Mouse (Mus musculus) bone marrow macrophage, adult 2 months (primary cell): Measurements from ENCODE around the gene Csf2rb2. TPM values are rescaled to one million over a fixed set of nuclear protein-coding genes. Genes with fewer than 3 reads are reported as not detected.
"Not testable (repeated sequence)": the region's sequence is repeated elsewhere in the genome, so short reads cannot be mapped to it uniquely, and the experiment has no call there.

ENCODE experiments used
- H3K27ac ChIP-seq: 2 replicates; pipeline ENCODE4 v1.5.1; 2012; ENCODE audit warnings: low read depth, low read length; ENCODE audit not compliant: insufficient read depth
- H3K4me1 ChIP-seq: 2 replicates; pipeline ENCODE4 v1.6.1; 2012; ENCODE audit warnings: low read length; ENCODE audit not compliant: control insufficient read depth, insufficient read depth
- H3K4me3 ChIP-seq: 2 replicates; pipeline ENCODE4 v1.5.1; 2012; ENCODE audit warnings: mild to moderate bottlenecking, low read length, moderate library complexity; ENCODE audit not compliant: insufficient read depth
- CTCF ChIP-seq: IDR thresholded peaks from 2 replicates; pipeline ENCODE4 v1.5.1; 2012; ENCODE audit warnings: low read depth, mild to moderate bottlenecking, low read length, moderate library complexity
- POLR2A ChIP-seq: IDR thresholded peaks from 2 replicates; pipeline ENCODE4 v1.6.1; 2012; ENCODE audit warnings: mild to moderate bottlenecking, low read depth, low read length, borderline replicate concordance
- polyA plus RNA-seq: library from polyadenylated mRNA; stranded (reverse); fragments of >200 nt; gene quantifications from 2 replicates; pipeline ENCODE4 v1.2.4, GENCODE M21; 2012; ENCODE audit not compliant: missing spikeins, insufficient read depth, insufficient read length

Gene Csf2rb2
- polyA plus RNA-seq, 1 experiment, result 71.4 TPM

- TF ChIP-seq CTCF, result no peak
- TF ChIP-seq POLR2A, result no peak
- peaks cover 72% of the 10 kb centered on the region for H3K4me1 ChIP-seq
- H3K27ac ChIP-seq, result 0 out of 2 replicates have a peak overlapping the region, but pooled peaks have one; percentile 14
- no peak overlapping the region for H3K4me3 ChIP-seq
Observed at GRCm38 (mm10) chr15:78330706-78331105, 25.2 kb upstream of the Csf2rb2 start.

- not testable (repeated sequence) for H3K4me3 ChIP-seq, H3K27ac ChIP-seq
- peaks cover 75% of the 10 kb centered on the region for H3K4me1 ChIP-seq
Observed at GRCm38 (mm10) chr15:78329972-78330371, 24.5 kb upstream of the Csf2rb2 start.

- TF ChIP-seq POLR2A, result no peak
- no peak for TF ChIP-seq CTCF
- Histone ChIP-seq H3K4me1 (peaks cover 70% of the 10 kb centered on the region), H3K27ac (no peak overlapping the region)
Observed at GRCm38 (mm10) chr15:78328520-78329097, 23.1 kb upstream of the Csf2rb2 start.

GRCm38 (mm10) chr15:78327753-78328341 is 22.3 kb upstream of the Csf2rb2 start:
- Histone ChIP-seq H3K4me3 (peak overlapping the region; percentile 9), H3K4me1 (peaks cover 66% of the 10 kb centered on the region)
- H3K27ac ChIP-seq, result not testable (repeated sequence)

More at GRCm38 (mm10) chr15:78328520-78329097, 23.1 kb upstream of the Csf2rb2 start:
- H3K4me3 ChIP-seq, result no peak overlapping the region

- H3K4me3 ChIP-seq, result peak overlapping the region; percentile 72
- TF ChIP-seq CTCF (no peak), POLR2A (no peak)
- H3K4me1 ChIP-seq, result peaks cover 60% of the 10 kb centered on the region
- H3K27ac ChIP-seq, result peak overlapping the region; percentile 87
Observed at GRCm38 (mm10) chr15:78326747-78327146, 21.2 kb upstream of the Csf2rb2 start.

- Histone ChIP-seq H3K27ac (peak within 1 kb of the TSS; percentile 87), H3K4me1 (peaks cover 58% of the 10 kb centered on the region), H3K4me3 (peak within 1 kb of the TSS; percentile 72)
- TF ChIP-seq POLR2A, result peak; percentile 90
- TF ChIP-seq CTCF, result no peak
Observed at GRCm38 (mm10) chr15:78325671-78326339, 20.3 kb upstream of the Csf2rb2 start, which contains the start of gene Csf2rb. Gene Csf2rb (plus strand): TSS chr15:78325752.

GRCm38 (mm10) chr15:78324294-78324693 is 18.8 kb upstream of the Csf2rb2 start:
- Histone ChIP-seq H3K4me1 (peaks cover 52% of the 10 kb centered on the region), H3K27ac (no peak overlapping the region), H3K4me3 (no peak overlapping the region)
- TF ChIP-seq POLR2A, result no peak
- TF ChIP-seq CTCF, result no peak

GRCm38 (mm10) chr15:78323366-78323765 is 17.8 kb upstream of the Csf2rb2 start:
- no peak overlapping the region for H3K27ac ChIP-seq
- H3K4me1 ChIP-seq, result peaks cover 45% of the 10 kb centered on the region
- TF ChIP-seq CTCF (no peak), POLR2A (no peak)
- H3K4me3 ChIP-seq, result no peak overlapping the region

GRCm38 (mm10) chr15:78320825-78321496 is 15.4 kb upstream of the Csf2rb2 start:
- H3K4me1 ChIP-seq, result peaks cover 29% of the 10 kb centered on the region
- H3K27ac ChIP-seq, result 0 out of 2 replicates have a peak overlapping the region, but pooled peaks have one; percentile 2
- TF ChIP-seq POLR2A, result no peak
- TF ChIP-seq CTCF, result peak; percentile 66
- no peak overlapping the region for H3K4me3 ChIP-seq

GRCm38 (mm10) chr15:78318338-78319171 is 13.0 kb upstream of the Csf2rb2 start:
- H3K27ac ChIP-seq, H3K4me3 ChIP-seq: not testable (repeated sequence)
- peaks cover 20% of the 10 kb centered on the region for H3K4me1 ChIP-seq

- H3K27ac ChIP-seq, H3K4me1 ChIP-seq, H3K4me3 ChIP-seq: not testable (repeated sequence)
Observed at GRCm38 (mm10) chr15:78313659-78314058, 8.1 kb upstream of the Csf2rb2 start.

- H3K27ac ChIP-seq, H3K4me1 ChIP-seq: not testable (repeated sequence)
Observed at GRCm38 (mm10) chr15:78312421-78313233, 7.1 kb upstream of the Csf2rb2 start.

More at GRCm38 (mm10) chr15:78312421-78313233, 7.1 kb upstream of the Csf2rb2 start:
- not testable (repeated sequence) for H3K4me3 ChIP-seq
